Mouse (Mus musculus) CH12.LX (cell line): ENCODE measurements around the gene Fbln1. TPM values are rescaled to one million over a fixed set of nuclear protein-coding genes. Genes with fewer than 3 reads are reported as not detected.

Source experiments
- DNase-seq: peaks from one replicate; pipeline ENCODE4 v3.0.0-alpha.2; 2013; ENCODE audit errors: extremely low read depth
- H3K27ac ChIP-seq: 2 replicates; pipeline ENCODE4 v1.5.1; 2012; ENCODE audit warnings: low read depth, mild to moderate bottlenecking, control low read depth, moderate library complexity; ENCODE audit not compliant: insufficient read depth
- H3K27me3 ChIP-seq: replicated peaks from 2 replicates; pipeline ENCODE3; 2012; ENCODE audit warnings: inconsistent platforms
- H3K36me3 ChIP-seq, 2 experiments: replicated peaks in 1 of 2; 2 replicates each; pipeline versions ENCODE3 to v1.6.1; 2012; ENCODE audit warnings: inconsistent platforms in 1 of 2, low read length in 1 of 2, mild to moderate bottlenecking in 1 of 2, mixed read lengths in 1 of 2, moderate library complexity in 1 of 2; ENCODE audit not compliant: control insufficient read depth in 1 of 2, insufficient read depth in 1 of 2
- H3K4me1 ChIP-seq, 2 experiments: 2 replicates each; pipeline ENCODE4 v1.6.1; 2012; ENCODE audit warnings: inconsistent platforms in 1 of 2, moderate library complexity in 1 of 2; ENCODE audit not compliant: insufficient read depth in 2 of 2, control insufficient read depth in 1 of 2
- H3K4me2 ChIP-seq: 2 replicates; pipeline ENCODE4 v1.6.1; 2012; ENCODE audit warnings: low read depth, mild to moderate bottlenecking, control low read depth; ENCODE audit not compliant: poor library complexity, insufficient read depth, severe bottlenecking
- H3K4me3 ChIP-seq, 3 experiments: fragments of 150-350 bp in 1 of 3; sonication (generic) in 1 of 3; replicated peaks in 1 of 3; 2 replicates each; pipeline versions ENCODE3 to v1.5.1; 2011 to 2012; ENCODE audit warnings: low read depth in 2 of 3, low read length in 2 of 3, mild to moderate bottlenecking in 2 of 3, moderate library complexity in 2 of 3, control low read depth in 1 of 3, improper control_type of control experiment in 1 of 3, inconsistent platforms in 1 of 3, mixed read lengths in 1 of 3; ENCODE audit not compliant: poor library complexity in 1 of 3
- H3K79me2 ChIP-seq: replicated peaks from 2 replicates; pipeline ENCODE4 v1.6.1; 2012; ENCODE audit warnings: mild to moderate bottlenecking, moderate library complexity; ENCODE audit not compliant: control insufficient read depth, poor library complexity, insufficient read depth, severe bottlenecking; ENCODE audit errors: extremely low read depth
- H3K9ac ChIP-seq: 2 replicates; pipeline ENCODE4 v1.6.1; 2012; ENCODE audit warnings: low read depth, mild to moderate bottlenecking, control low read depth, moderate library complexity; ENCODE audit not compliant: insufficient read depth
- H3K9me3 ChIP-seq: replicated peaks from 2 replicates; pipeline ENCODE3; 2012; ENCODE audit warnings: low read length, inconsistent platforms, mixed read lengths
- BHLHE40 ChIP-seq: IDR thresholded peaks from 2 replicates; pipeline ENCODE4 v1.6.1; 2011; ENCODE audit warnings: mild to moderate bottlenecking, low read depth, low read length, improper control_type of control experiment
- E2F4 ChIP-seq: IDR thresholded peaks from 2 replicates; pipeline ENCODE4 v1.6.1; 2011; ENCODE audit warnings: low read depth, low read length, improper control_type of control experiment; ENCODE audit not compliant: insufficient replicate concordance
- ELF1 ChIP-seq: IDR thresholded peaks from 2 replicates; pipeline ENCODE4 v1.6.1; 2014; ENCODE audit warnings: low read depth, mild to moderate bottlenecking, inconsistent platforms, low read length, improper control_type of control experiment
- EP300 ChIP-seq: IDR thresholded peaks from 2 replicates; pipeline ENCODE4 v1.6.1; 2011; ENCODE audit warnings: low read length, improper control_type of control experiment
- ETS1 ChIP-seq: conservative IDR thresholded peaks from 2 replicates; pipeline ENCODE4 v1.6.1; 2012; ENCODE audit warnings: low read depth, mild to moderate bottlenecking, inconsistent platforms, low read length, improper control_type of control experiment, moderate library complexity
- IRF4 ChIP-seq: IDR thresholded peaks from 2 replicates; pipeline ENCODE4 v1.6.1; 2014; ENCODE audit warnings: low read depth, mild to moderate bottlenecking, inconsistent platforms, low read length, improper control_type of control experiment
- JUN ChIP-seq: IDR thresholded peaks from 2 replicates; pipeline ENCODE4 v1.6.1; 2011; ENCODE audit warnings: low read depth, mild to moderate bottlenecking, low read length, improper control_type of control experiment, moderate library complexity; ENCODE audit not compliant: insufficient read depth
- JUND ChIP-seq: conservative IDR thresholded peaks from 2 replicates; pipeline ENCODE4 v1.6.1; 2011; ENCODE audit warnings: low read depth, low read length, improper control_type of control experiment
- MAFK ChIP-seq: IDR thresholded peaks from 2 replicates; pipeline ENCODE4 v1.6.1; 2011; ENCODE audit warnings: low read length, improper control_type of control experiment; ENCODE audit not compliant: insufficient replicate concordance
- PAX5 ChIP-seq: IDR thresholded peaks from 2 replicates; pipeline ENCODE4 v1.6.1; 2012; ENCODE audit warnings: low read length, inconsistent platforms, mixed read lengths
- POLR2AphosphoS2 ChIP-seq: IDR thresholded peaks from 2 replicates; pipeline ENCODE4 v1.6.1; 2011; ENCODE audit warnings: low read depth, low read length, improper control_type of control experiment
- RCOR1 ChIP-seq: conservative IDR thresholded peaks from 2 replicates; pipeline ENCODE4 v1.6.1; 2012; ENCODE audit warnings: low read depth, mild to moderate bottlenecking, inconsistent platforms, low read length, improper control_type of control experiment
- SIN3A ChIP-seq: IDR thresholded peaks from 2 replicates; pipeline ENCODE4 v1.6.1; 2012; ENCODE audit warnings: low read length, improper control_type of control experiment, inconsistent platforms
- SMC3 ChIP-seq: IDR thresholded peaks from 2 replicates; pipeline ENCODE4 v1.6.1; 2011; ENCODE audit warnings: low read depth, low read length, improper control_type of control experiment
- TCF12 ChIP-seq: IDR thresholded peaks from 2 replicates; pipeline ENCODE4 v1.6.1; 2014; ENCODE audit warnings: low read depth, mild to moderate bottlenecking, inconsistent platforms, low read length, improper control_type of control experiment
- USF2 ChIP-seq: conservative IDR thresholded peaks from 2 replicates; pipeline ENCODE4 v1.6.1; 2011; ENCODE audit warnings: low read depth, low read length, improper control_type of control experiment
- ZC3H11A ChIP-seq: IDR thresholded peaks from 2 replicates; pipeline ENCODE4 v1.6.1; 2012; ENCODE audit warnings: low read depth, mild to moderate bottlenecking, inconsistent platforms, low read length, improper control_type of control experiment
- ZMIZ1 ChIP-seq: IDR thresholded peaks from 2 replicates; pipeline ENCODE4 v1.6.1; 2012; ENCODE audit warnings: low read depth, mild to moderate bottlenecking, inconsistent platforms, low read length, improper control_type of control experiment
- dilution Hi-C: fragments of 300-500 bp; cut with MboI; formaldehyde crosslinking; loops from 2 replicates; pipeline ENCODE4 v1.14.3; 2020; ENCODE audit warnings: low sequenced_read_pairs; ENCODE audit not compliant: extremely low pct_unique_long_range_greater_than_20kb, extremely low pct_ligation_motif_present
- in situ Hi-C: fragments of 300-500 bp; cut with MboI; formaldehyde crosslinking; loops from 3 replicates; pipeline ENCODE4 v1.14.3; 2019; ENCODE audit warnings: low sequenced_read_pairs, low pct_ligation_motif_present, low pct_unique_long_range_greater_than_20kb, mixed read lengths
- polyA plus RNA-seq: library from polyadenylated mRNA; unstranded; fragments of >175 nt; gene quantifications from 2 replicates; pipeline ENCODE4 v1.2.1, GENCODE M21; 2012; ENCODE audit warnings: low read depth; ENCODE audit not compliant: insufficient read length
- total RNA-seq, 2 experiments: library from RNA; depleted of rRNA; stranded (reverse); fragments of 300-350 nt in 1 of 2; fragments of >200 nt in 1 of 2; gene quantifications; 2 replicates each; pipeline ENCODE4 v1.2.3; 2012 to 2014

Fbln1 gene
- total and polyA plus RNA-seq, 3 experiments = 1.4 TPM; not detected in 2

DNA sequence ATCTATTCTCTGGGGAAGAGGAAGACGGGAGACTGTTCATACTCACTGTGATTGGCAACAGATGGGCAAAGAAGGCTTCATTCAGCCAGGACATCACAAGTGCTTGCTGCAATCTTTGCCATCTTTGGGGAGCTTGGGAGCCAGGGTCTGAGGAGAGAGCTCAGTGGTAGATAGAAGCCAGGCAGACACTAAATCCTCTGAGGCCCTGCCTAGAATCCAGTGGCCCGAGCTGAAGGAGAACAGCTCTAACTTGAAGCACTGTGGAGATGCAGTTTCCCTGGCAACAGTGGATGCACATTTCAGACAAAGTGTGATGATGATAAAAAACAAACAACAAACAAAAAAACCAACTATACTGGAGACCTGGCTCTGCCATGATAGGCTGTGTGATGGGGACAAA lies 90.2 kb downstream of the Fbln1 start:
- in situ Hi-C loops = no loop called here
- Histone ChIP-seq H3K27me3 (peaks cover 15% of the 10 kb centered on the region), H3K9ac (no peak overlapping the region), H3K9me3 (no peaks in the 10 kb centered on the region), H3K36me3 (no peaks in the 10 kb centered on the region), H3K4me3 (no peak overlapping the region), H3K27ac (no peak overlapping the region), H3K4me1 (0 out of 4 replicates have a peak, but pooled peaks cover 0 to 3% of the 10 kb centered on the region in 2 experiments), H3K4me2 (no peak overlapping the region), H3K79me2 (no peaks in the 10 kb centered on the region)
- dilution Hi-C loops = no loop called here
- DNase-seq = no peak
- TF ChIP-seq EP300 = no peak
- no peak for TF ChIP-seq ZMIZ1
- no peak for TF ChIP-seq USF2
- no peak for TF ChIP-seq RCOR1
- TF ChIP-seq SIN3A = no peak
- no peak for TF ChIP-seq IRF4
- no peak for TF ChIP-seq SMC3
- TF ChIP-seq TCF12 = no peak

DNA sequence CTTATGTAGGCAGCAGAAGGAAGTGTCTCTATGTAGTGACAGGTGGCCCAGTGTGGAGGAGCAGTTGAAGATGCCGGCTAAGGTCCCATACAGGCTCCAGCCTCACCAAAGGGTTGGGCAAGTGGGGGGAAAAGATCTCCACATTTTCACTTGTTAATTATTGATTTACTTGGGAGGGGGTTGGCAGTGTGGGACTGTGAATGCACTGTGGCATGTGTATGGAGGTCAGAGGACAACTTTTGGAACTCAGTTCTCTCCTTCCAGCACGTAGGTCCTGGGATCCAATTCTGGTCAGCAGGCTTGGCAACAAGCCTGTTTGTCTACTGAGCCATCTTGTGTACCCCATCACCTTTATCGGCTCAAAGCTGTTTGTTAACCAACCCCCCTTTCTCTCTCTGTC lies 90.8 kb downstream of the Fbln1 start:
- in situ Hi-C loops (no loop called here), dilution Hi-C loops (no loop called here)
- H3K79me2 ChIP-seq = no peaks in the 10 kb centered on the region
- 0 out of 4 replicates have a peak, but pooled peaks cover 0 to 3% of the 10 kb centered on the region in 2 experiments for H3K4me1 ChIP-seq
- no peak for DNase-seq
- H3K36me3 ChIP-seq = no peaks in the 10 kb centered on the region
- H3K9me3 ChIP-seq = no peaks in the 10 kb centered on the region
- no peak overlapping the region for H3K9ac ChIP-seq
- no peak overlapping the region for H3K4me3 ChIP-seq
- no peak overlapping the region for H3K4me2 ChIP-seq
- TF ChIP-seq ELF1 = no peak
- no peak for TF ChIP-seq ZC3H11A
- TF ChIP-seq E2F4 = no peak
- no peak for TF ChIP-seq EP300
- no peak for TF ChIP-seq ETS1
- TF ChIP-seq BHLHE40 = no peak
- TF ChIP-seq JUN = no peak
- TF ChIP-seq PAX5 = no peak
- no peak for TF ChIP-seq JUND
- TF ChIP-seq MAFK = no peak
- TF ChIP-seq POLR2AphosphoS2 = no peak
- peaks cover 15% of the 10 kb centered on the region for H3K27me3 ChIP-seq
- no peak overlapping the region for H3K27ac ChIP-seq
